Mouse (Mus musculus): Measurements from ENCODE around the gene Fbxl7.

Gene Fbxl7

DNA sequence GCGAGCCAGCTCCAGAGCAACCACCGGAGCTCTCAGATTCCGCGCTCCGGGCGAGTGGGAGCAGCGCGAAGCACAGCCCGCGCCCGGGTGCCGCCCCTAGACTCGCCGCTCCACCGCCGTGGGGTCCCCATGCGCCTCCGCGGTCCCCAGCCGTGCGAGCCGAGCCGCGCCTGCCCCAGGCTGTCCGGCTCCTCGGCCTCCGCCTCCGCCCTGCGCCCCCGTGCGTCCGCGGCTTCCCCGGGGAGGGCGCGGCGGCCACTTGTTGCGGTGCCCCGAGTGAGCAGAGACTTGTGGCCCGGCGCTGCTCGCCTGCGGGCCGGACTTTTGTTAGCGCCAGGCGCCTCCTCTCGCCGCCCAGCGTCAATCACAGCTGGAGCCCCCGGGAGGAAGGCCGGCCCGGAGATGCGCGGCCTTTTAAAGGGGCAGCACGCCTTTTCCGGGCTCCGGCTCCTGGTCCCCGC lies at the start of gene Fbxl7:
Gene Fbxl7 (minus strand): TSS at position 330 of the 461 bp plus-strand sequence.
- no peak for DNase-seq

DNA sequence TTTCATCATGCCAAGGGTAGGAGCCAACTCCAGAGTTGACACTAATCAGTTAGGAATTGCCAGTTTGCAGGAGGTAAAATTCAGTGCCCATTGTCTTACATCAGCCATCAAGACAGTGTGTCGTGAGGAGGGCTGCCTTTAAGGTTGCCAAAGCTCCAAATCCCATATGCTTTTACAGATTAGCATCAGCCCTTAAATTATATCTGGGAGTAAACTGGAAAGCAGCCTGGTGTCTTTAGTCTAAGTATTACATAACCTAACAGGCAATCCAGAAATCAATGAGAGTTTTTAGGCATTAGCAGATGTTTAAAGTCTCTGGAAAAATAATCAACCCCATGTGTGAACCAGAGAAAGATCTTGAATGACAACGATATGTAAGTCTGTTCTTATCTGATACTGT lies 26.6 kb upstream of the Fbxl7 start:
- DNase-seq, result no peak

DNA sequence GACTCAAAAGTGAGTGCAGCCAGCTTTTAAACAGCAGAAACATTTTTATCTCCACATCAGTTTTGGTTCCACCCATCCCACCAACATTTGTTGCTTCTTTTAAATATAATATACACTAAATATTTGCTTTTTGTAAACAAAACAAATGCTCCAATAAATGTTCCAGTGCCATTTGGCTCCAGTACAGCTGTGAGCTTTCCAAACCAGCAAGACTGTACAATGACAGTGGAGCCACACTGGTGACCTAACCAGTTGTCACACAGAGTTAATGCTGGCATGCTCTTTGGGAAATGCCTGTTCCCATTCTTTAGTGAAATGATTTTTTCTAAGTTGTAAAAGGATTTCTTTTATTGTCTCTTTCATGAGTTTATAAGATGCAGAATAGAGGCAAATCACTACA lies 18.0 kb upstream of the Fbxl7 start:
- no peak for DNase-seq

DNA sequence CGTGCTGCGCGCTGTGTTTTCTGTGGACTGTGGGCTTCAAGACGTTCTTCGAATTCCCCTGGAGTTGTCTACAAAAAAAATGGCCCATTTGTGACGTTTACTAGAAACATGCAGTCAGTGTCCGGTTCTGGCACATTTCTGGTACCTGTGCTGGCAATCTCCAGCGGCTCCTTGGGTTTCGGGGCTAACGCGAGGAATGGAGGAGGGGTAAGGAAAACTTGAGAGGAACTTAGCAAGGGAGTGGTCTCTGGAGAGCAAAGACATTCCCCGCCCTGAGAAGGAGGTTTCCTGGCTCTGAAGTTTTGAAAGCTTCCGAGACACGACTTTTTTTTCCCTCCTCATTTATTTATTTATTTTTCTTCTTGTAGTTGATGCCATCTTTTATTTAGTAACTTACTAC lies 381 bp upstream of the Fbxl7 start:
- no peak for DNase-seq

DNA sequence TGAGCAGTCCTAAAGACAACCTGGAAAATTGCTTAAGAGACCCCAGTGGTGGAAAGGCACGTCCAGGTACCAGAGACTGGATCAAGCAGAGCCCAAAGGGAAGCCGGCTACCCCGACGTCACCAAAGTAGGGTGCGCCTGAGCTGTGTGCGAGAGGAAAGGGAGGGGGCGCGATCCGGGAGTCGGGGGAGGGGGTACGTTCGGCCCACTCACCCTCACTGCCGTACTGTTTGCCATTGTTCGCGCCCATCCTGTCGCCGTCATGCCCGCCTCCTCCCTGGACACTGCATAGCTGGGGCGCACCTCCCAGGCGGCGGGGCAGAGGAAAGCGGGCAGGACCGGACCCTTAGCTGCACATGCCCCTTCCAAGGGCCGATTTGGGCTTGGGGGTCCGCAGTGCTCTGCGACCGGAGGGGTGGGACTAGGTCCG lies 565 bp downstream of the Fbxl7 start:
- no peak for DNase-seq

DNA sequence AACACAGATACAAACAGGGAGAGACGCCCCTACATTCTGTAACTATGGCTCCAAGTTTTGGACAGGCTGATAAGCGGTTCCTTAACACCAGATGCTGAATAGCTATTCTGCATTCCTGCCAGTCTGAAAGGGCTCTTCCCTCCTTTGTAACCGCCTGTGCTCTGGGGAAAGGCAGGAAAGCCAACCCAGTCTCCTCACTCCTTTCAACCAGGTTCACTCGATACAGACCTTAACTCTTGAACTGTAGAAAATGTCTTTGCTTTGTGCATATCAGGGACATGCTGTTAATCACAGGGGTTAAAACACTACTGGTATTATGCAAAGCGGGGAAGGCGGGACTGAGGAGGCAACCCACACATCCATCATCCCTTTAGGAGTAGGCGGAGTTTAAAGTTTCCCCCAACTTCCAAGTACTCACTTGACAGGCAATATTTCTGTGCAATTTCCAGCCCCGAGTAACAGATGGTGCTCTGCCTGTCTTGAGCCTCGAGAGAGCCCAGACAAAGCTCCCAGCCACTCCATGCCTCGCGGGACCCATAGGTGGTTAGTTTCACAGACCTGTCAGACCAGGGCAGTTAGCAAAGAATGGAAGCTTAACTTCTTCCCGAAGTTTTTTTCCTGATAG lies 1.2 kb downstream of the Fbxl7 start:
- no peak for DNase-seq

DNA sequence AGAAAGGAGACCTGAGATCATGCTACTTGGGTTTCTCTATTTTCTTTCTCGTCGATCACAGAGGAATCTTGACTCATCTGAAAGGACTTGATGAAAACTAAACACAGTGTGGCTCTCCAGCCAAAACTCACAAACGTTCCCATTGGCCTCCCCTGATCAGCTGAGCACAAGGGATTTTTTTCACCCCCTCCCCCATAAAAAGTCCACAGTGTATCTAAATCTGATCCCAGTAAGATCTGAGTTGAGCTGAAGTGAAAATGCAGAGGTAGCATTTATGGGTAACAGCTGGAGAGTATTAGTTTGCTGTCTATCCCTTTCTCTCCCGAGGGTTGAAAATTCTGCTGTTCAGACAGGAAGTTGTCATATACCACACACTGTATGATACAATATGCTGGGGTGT lies 2.2 kb downstream of the Fbxl7 start:
- DNase-seq, result no peak

DNA sequence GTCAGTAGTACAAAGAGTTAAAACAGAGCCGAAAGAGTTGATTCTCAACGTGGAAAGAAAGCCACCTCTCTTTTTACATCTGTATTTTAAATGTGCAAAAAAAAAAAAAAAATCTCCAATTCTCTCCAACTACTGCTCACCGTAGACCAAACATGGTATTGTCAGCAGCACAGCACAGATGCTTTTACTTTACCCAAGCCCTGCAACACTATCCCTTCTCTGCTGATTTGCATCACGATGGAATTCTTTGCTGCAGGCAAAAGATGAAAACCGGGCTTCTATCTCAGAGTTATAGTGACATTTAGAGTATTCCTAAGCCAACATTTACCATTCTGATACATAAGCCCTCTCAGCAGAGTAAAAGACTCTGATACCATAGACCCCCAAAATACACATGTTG lies 5.4 kb downstream of the Fbxl7 start:
- no peak for DNase-seq

DNA sequence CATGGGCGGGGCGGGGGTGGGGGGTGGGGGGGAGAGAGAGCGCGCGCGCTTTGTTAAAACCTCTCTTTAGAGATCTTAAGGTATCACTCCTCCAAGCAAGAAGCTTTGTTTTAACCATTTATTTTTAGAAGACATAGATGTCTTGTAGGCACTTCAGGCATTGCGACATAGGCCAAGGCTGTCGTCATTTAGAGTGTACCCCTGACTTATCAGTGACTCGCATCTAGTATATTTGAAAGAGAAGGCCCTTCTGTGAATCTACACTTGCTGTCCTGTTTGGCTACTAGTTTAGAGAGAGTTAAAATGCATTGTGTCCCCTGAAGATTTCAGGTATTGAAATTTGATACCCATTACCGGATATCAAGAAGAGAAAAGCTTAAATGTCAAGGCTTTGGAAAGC lies 7.2 kb downstream of the Fbxl7 start:
- no peak for DNase-seq

DNA sequence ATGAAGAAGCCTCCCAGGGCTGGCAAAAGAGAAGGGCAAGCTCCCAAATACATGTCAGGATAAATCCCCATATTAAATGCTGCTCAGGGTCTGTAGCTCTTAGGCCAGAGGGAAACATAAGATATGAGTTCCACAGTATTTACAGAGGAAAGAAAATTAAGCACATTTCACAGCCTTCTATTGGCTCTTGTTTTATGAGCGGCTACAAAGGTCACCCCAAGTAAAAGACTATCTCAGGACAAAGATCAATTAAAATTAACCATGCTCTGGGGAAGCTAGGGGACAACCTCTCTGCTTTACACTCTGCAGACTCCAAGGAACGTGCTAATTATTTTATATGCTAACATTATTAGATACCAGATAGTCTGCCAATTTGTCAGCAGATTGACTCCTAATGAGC lies 9.4 kb downstream of the Fbxl7 start:
- no peak for DNase-seq

DNA sequence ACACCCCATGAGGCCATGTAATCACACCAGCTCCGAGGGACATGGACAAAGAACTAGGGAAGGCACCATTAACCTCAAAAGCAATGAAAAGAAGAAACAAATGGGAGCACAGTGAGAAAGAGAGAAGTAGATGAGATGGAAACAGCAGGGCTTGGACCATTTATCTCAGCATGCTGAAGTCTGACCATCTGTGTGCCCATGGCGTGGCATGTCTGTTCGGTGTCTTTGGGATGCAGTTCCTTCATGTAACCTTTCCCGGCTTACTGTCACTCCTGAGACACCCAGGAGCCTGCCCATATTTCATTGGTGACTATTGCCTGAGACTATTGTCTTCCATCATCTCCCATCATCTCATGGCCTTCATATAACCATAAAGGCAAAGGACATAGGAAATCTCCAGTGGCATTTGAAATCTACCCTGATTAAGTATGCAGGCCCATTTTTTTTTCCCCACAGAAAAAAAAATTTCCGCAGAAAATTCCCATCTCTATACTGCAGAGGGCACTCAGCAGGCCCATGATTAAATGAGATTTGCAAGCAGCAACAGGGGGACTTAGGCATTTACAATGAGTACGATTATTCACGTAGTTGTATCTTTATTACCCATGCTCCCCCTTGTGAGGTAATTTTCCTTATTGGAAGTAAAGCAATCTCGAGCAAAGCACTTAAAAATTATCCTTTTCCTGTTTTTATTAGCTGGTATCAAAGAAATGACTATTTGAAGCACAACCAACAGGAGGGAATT lies 15.0 kb downstream of the Fbxl7 start:
- no peak for DNase-seq

DNA sequence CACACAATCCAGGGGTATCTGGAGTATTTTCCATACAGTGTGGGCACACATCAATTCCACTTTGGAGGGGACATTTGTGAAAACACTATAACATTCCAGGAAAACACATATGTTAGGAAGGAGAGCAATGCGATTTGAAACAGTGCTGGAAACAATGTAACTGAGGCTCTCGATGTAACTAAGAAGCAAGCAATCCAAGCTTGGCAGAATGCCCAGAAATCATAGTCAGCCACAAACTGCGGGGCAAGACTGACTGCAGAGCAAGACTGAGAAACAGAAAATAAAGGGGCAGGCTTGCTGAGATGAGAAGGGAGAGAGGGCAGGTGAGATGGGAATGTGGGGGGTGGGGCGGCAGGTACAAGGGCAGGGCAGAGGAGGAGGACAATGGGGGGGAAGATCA lies 19.7 kb downstream of the Fbxl7 start:
- DNase-seq, result no peak

DNA sequence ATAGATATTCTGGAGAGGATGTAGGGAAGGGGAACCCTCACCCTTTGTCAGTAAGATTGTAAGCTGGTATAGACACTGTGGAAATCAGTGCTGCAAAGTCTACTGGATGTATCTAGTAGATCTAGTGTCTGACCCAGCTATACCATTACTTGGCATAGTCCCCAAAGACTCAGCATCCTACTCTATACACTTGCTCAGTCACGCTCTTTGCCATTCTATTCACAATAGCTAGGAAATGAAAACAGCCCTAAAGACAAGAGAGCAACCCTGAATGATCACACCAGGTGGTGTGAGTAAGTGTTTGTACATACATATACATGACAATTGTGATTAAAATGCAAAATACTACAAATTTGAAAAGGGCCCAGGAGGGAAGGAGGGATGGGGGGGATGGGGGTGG lies 23.1 kb downstream of the Fbxl7 start:
- DNase-seq, result no peak

DNA sequence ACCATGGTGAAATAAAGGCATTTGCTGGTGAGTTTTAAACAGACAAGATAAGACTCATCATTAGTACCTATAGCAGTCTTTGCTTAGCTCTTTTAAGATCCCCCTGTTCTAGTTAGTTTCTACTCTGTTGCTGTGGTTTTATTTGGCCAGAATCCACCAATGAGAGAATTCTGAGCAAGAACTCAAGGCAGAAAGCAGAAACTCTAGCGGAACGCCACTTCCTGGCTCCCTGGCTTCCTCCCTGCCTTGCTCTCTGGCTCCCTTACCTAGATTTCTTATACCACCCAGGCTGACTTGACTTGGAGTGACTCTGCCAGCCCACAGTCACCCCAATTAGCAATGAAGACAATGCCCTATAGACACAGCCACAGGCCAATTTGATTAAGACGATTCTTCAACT lies 26.2 kb downstream of the Fbxl7 start:
- DNase-seq, result no peak

DNA sequence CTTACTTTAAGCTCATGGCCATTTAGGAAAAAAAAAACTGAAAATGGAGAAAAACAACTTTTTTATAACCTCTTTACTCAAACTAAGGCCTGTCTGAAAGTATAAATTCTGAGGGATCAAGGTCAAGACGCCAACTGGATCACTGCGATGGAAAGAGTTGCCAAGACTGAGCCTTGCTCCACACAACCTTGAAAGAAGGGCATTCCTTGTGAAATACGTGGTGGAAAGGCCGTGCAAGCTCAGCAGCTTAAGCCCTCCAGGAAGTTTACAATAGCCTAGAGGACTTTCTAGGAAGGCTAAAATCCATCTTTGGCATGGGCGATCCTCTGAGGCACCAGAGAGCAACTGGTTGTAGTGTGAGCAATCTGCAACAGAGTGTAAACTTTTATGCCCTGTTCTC lies 27.9 kb downstream of the Fbxl7 start:
- DNase-seq, result no peak

DNA sequence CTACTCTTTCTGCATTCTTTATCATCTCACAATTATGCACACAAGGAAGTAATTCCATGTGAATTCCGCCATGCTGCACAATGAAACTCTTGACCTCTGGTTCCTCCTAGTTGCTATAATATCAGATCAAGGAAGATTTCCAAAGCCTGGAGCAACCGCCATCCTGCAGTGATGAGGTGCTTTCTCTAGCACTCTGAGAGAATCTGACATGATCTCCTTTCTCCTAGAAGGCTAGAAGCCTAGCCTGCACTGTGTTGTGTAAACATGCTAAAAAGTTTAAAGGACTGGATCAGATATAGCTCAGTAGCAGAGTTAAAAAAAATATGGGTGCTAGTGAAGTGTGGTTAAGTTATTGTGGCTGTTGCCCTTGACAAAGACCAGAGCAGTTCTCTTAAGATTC lies 33.2 kb downstream of the Fbxl7 start:
- DNase-seq, result no peak

DNA sequence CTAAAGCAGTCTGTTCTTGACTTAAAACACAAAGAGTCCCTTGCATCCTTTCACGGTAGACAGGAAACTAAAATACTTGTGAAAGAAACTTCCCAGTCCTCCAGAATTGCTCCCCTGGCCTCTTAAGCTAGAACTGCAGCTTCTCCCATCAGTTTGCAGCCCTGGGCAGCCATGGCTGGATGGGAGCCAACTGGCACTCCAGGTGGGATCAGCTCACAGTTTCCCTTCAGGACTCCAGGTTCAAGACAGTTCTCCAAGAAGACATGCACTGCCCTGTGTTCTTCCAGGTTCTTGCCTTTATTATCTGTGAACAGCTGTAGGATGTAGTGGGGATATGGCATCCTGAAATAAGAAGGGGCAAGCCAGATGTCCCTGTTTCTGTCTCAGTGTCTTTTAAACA lies 45.8 kb downstream of the Fbxl7 start:
- no peak for DNase-seq

DNA sequence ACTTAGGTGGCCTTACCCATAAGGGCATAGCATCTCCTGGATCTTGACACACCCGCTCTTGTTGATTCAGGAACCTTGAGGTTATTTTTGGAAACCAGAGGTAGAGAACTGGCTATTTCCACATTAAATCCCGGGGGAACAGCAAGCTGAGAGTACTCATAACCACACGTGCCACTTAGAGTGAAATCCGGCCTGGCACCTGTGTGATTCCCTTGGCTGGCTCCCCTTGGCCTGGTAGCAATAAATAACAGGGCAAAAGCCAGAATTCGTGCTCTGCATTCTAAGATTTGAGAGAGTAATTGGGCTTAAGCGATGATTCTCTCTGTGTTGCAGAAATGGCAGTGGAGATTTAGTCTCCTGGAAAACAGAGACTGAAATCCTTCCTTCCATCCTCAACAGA lies 53.2 kb downstream of the Fbxl7 start:
- DNase-seq, result no peak

DNA sequence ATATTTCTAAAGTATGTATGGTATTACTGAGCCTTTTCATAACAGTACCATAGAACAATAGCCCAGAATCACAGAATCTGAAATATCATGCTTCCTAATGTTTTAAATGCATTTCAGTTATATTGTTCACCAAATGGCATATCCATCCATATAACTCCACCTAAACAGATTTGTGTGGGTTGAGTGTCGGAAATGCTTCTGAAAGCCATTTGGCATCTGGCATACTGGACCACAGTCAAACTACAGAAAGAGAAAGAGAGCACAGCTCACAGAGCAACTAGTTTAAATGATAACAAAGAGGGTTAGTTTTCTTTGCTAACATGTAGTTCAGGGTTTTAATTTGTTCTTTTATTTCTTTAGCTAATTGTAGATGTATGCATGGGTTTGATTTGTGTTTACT lies 57.0 kb downstream of the Fbxl7 start:
- DNase-seq, result no peak

DNA sequence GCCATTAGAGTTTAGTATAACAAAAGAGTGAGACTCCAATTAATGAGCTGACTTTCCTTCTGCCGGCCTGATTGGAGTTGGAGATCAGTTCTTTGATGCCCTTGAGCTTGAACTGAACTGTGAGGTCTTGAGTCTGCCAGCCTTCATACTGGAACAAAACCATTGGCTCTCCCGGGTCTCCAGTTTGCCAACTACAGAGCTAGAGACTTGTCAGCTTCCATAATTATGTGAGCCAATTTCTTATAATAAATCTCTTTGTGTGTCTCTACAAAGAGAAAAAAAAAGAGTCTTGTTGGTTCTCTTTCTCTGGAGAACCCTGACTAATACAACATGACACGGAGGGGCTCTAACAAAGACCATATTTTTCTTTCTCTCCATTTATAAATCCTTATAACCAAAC lies 58.2 kb downstream of the Fbxl7 start:
- no peak for DNase-seq

DNA sequence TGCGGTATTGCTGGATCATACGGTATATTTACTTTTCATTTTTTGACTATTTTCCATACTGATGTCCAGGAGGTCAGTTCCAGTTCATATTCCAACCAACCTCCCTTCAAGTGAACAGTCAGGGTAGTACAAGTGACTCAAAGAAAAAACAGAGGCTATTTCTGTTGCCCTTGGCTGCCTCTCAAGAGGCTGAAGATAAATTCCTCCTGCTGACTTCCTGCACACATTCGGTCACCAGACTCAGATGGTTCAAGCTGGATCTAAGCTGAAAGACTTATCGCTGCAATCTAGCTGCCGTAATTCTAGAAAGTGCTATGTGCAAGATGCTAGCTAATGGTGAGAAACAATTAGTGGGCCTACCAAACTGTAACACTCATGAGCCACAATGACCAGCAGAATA lies 61.0 kb downstream of the Fbxl7 start:
- no peak for DNase-seq

DNA sequence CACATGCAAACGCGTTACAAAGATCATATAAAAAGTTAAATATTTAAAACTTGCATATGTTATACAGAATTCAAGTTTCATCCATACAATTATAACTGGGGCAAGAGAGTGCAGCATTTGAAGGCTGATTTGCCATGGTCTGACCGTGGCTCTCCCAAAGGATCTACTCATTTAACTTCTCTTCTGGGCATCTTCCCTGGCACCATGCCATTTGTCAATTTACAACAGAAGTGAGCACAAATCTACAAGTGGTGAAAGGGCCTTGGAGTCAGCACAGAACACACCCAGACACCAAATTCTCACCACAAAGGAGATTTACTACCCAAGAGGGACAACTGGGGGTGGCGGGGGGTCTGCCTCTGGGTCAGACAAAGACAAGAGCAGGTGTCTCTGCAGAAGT lies 64.2 kb downstream of the Fbxl7 start:
- DNase-seq, result no peak

DNA sequence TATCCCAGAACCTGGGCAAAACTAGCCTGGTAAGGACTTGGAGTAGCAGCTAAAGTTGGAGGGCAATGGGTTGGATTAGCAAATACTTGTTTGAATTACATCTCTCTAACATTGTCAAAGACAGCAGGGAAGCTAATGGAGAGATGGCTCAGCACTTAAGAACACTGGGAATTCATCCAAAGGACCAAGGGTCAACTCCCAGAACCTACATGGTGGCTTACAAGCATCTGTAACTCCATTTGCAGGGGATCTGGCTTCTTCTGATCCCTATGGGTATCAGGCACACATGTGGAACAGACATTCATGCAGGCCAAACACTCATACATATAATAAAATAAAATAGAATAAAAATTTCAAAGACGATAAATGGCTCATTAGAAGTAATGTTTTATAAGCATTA lies 78.4 kb downstream of the Fbxl7 start:
- no peak for DNase-seq

DNA sequence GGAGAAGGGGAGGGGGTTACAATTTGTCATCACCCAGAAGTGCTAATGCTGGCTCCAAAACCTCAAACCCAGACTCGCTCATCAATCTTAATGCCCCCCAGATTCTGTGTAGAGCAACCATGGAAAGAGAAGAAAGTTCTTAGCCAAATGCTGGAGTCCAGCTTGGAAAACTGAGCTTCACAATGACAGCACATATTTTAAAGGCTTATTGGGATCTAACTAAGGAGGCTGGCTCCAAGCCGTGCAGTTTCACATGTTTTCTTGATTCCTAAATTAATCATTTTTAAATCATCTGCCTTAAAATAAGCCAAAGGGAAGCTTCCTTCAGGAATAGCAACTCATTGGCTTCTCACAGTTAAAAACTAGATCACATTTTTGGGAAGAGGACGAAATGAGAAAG lies 82.5 kb downstream of the Fbxl7 start:
- no peak for DNase-seq

DNA sequence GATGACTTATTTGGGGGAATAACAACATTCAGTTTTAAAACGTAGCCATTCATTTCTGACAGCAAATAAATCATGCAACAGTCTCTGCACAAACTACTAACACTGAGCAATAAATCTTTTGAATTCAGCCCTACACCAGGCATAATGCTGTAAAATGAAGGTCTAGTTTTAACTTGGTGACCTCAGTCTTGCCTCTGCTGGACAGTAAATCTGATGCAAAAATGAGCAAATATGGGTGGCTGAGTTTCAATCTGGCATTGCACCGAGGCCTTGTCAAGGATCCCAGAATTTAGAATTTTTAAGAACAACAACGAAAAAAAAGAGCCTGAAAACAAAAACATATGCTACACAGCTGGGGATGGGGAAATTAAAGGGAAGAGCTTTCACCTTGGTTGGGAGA lies 85.8 kb downstream of the Fbxl7 start:
- DNase-seq, result no peak

All from B cell, adult 2 months (primary cell).